Mouse (Mus musculus) activated CD4-positive, CD25-positive, alpha-beta regulatory T cell, adult 4 months (primary cell): ENCODE results near the gene Gss. TPM values are rescaled to one million over a fixed set of nuclear protein-coding genes. Genes with fewer than 3 reads are reported as not detected.

Experiments used
- ATAC-seq: one replicate; pipeline ENCODE4 v1.8.0; 2017
- polyA plus RNA-seq, 2 experiments: library from polyadenylated mRNA; unstranded; fragments of 100-300 nt; shearing (Covaris generic); gene quantifications; one replicate each; pipeline ENCODE4 v1.2.1; 2017

Gene Gss
- polyA plus RNA-seq, 2 experiments from 2014 or later = 13.8 to 15.7 TPM

GRCm38 (mm10) chr2:155513543-155513942 lies 79.1 kb downstream of the Gss start:
- ATAC-seq = no peak

Other genes starting within 250 kb of the Gss start
- 10 to 100 TPM; 33.8 to 34.1 TPM for gene Pigu, start 235.4 kb downstream of the Gss start, polyA plus RNA-seq
- 1 to 10 TPM in 1 of 2 experiments, under 1 TPM in 1; 0.78 to 1.7 TPM for gene Trp53inp2, start 211.8 kb downstream of the Gss start, polyA plus RNA-seq
- 10 to 100 TPM; 13.0 to 13.8 TPM for gene Ncoa6, start 118.9 kb downstream of the Gss start, polyA plus RNA-seq
- gene Acss2, start 74.9 kb downstream of the Gss start, polyA plus RNA-seq = 10 to 100 TPM; 13.9 to 16.4 TPM
- 1 to 10 TPM; 4.6 to 8.2 TPM for gene Ggt7, start 74.6 kb downstream of the Gss start, polyA plus RNA-seq
- not detected for gene Myh7b, start 18.4 kb upstream of the Gss start, polyA plus RNA-seq
- 10 to 100 TPM; 55.4 to 66.2 TPM for gene Trpc4ap, start 99.6 kb upstream of the Gss start, polyA plus RNA-seq
- gene Edem2, start 136.7 kb upstream of the Gss start, polyA plus RNA-seq = 10 to 100 TPM; 39.9 to 45.0 TPM
- gene Gm17581, start 143.1 kb upstream of the Gss start, polyA plus RNA-seq = not detected
- gene Procr, start 158.3 kb upstream of the Gss start, polyA plus RNA-seq = not detected
- gene Mmp24, start 182.5 kb upstream of the Gss start, polyA plus RNA-seq = under 1 TPM in 1 of 2 experiments, not detected in 1; 0.11 TPM
- gene BC029722, start 226.6 kb upstream of the Gss start, polyA plus RNA-seq = 10 to 100 TPM; 14.5 to 18.7 TPM
- gene Eif6, start 234.1 kb upstream of the Gss start, polyA plus RNA-seq = 10 to 100 TPM; 73.4 to 81.2 TPM
- gene Fam83c, start 242.0 kb upstream of the Gss start, polyA plus RNA-seq = not detected